Mouse (Mus musculus) liver, embryonic 14.5 days (tissue): ENCODE results near the gene Nrxn1. TPM values are rescaled to one million over a fixed set of nuclear protein-coding genes. Genes with fewer than 3 reads are reported as not detected.

Experiments
- ATAC-seq: fragments of 200-750 bp; cut with Nextera tagmentation; 2 replicates; pipeline ENCODE4 v1.8.0; 2017; ENCODE audit warnings: moderate number of reproducible peaks, mild to moderate bottlenecking, moderate library complexity; ENCODE audit not compliant: insufficient read depth
- DNase-seq, 3 experiments: peaks; one replicate each; pipeline ENCODE4 v3.0.0-alpha.2; 2012 to 2013; ENCODE audit warnings: low read depth in 3 of 3, low spot score in 3 of 3
- H3K27ac ChIP-seq: fragments of 300-500 bp; sonication (generic); 2 replicates; pipeline ENCODE4 v1.5.1; 2014; ENCODE audit warnings: moderate library complexity, mild to moderate bottlenecking, control low read depth, inconsistent platforms
- H3K27me3 ChIP-seq: fragments of 300-500 bp; sonication (generic); 2 replicates; pipeline ENCODE4 v1.6.1; 2014; ENCODE audit warnings: mild to moderate bottlenecking, low read length, moderate library complexity; ENCODE audit not compliant: control insufficient read depth, insufficient read depth
- H3K36me3 ChIP-seq: fragments of 300-500 bp; sonication (generic); replicated peaks from 2 replicates; pipeline ENCODE4 v1.6.1; 2014; ENCODE audit warnings: low read depth; ENCODE audit not compliant: control insufficient read depth, insufficient read depth
- H3K4me1 ChIP-seq, 2 experiments: fragments of 200-500 bp in 1 of 2; fragments of 300-500 bp in 1 of 2; sonication (generic) in 1 of 2; replicated peaks; 2 replicates each; pipeline ENCODE4 v1.6.1; 2012 to 2014; ENCODE audit warnings: antibody characterized with exemption in 1 of 2, inconsistent platforms in 1 of 2, low read length in 1 of 2; ENCODE audit not compliant: control insufficient read depth in 2 of 2, insufficient read depth in 2 of 2
- H3K4me2 ChIP-seq: fragments of 300-500 bp; sonication (generic); 2 replicates; pipeline ENCODE4 v1.6.1; 2014; ENCODE audit warnings: low read depth, mild to moderate bottlenecking, control low read depth, moderate library complexity
- H3K4me3 ChIP-seq, 2 experiments: fragments of 200-500 bp in 1 of 2; fragments of 300-500 bp in 1 of 2; sonication (generic) in 1 of 2; 2 replicates each; pipeline ENCODE4 v1.5.1; 2012 to 2014; ENCODE audit warnings: low read depth in 2 of 2, low read length in 2 of 2, mild to moderate bottlenecking in 2 of 2, control low read depth in 1 of 2, inconsistent platforms in 1 of 2, moderate library complexity in 1 of 2; ENCODE audit not compliant: insufficient read depth in 1 of 2
- H3K9ac ChIP-seq: fragments of 300-500 bp; sonication (generic); replicated peaks from 2 replicates; pipeline ENCODE4 v1.6.1; 2014; ENCODE audit warnings: mild to moderate bottlenecking, control low read depth, moderate library complexity
- H3K9me3 ChIP-seq: fragments of 300-500 bp; sonication (generic); 2 replicates; pipeline ENCODE4 v1.6.1; 2016; ENCODE audit warnings: low read length, mixed read lengths; ENCODE audit not compliant: control insufficient read depth
- CTCF ChIP-seq: IDR thresholded peaks from 2 replicates; pipeline ENCODE4 v1.5.1; 2016; ENCODE audit warnings: antibody characterized with exemption, low read depth, control low read depth
- EP300 ChIP-seq: IDR thresholded peaks from 2 replicates; pipeline ENCODE4 v1.6.1; 2016; ENCODE audit warnings: antibody characterized with exemption, low read depth
- WGBS: fragments of 180-500 bp; shearing (Covaris S2); extraction: QIAGEN DNeasy Blood & Tissue Kit; methylation state at CpG from one replicate; pipeline ENCODE4 v1.1.7; 2014; ENCODE audit not compliant: insufficient replicate concordance; 5-methylcytosine and 5-hydroxymethylcytosine counted together
- polyA plus RNA-seq, 2 experiments: library from polyadenylated mRNA; depleted of rRNA in 1 of 2; stranded (reverse) in 1 of 2; unstranded in 1 of 2; fragments of >200 nt; fragmentation: Nextera tagmentation in 1 of 2; extraction: Ambion mirVana in 1 of 2; gene quantifications; 2 replicates each; pipeline versions ENCODE4 v1.2.1 to v1.2.3; 2012 to 2014

The Nrxn1 gene
- polyA plus RNA-seq, 2 experiments: 0.03 to 0.14 TPM

DNA sequence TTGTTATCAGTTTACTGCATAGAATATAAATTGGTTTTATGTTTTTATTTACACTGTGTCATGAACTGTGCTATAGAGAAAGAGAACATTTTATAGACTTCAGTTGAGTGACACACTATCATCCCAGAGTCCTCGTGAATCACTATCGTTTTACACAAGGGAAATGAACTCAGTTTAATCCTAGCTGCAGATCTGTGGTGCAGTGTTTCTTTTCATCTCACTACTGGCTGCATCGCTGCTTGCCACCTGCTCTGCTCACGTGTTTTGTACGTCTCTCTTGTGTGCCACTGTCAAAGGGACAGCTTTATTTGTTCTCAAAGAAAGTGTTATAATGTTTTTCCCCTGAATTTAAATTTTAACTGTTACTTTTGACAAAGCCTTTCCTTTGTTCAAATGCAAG, 885.3 kb downstream of the Nrxn1 start:
- H3K9ac ChIP-seq: no peak overlapping the region
- H3K27me3 ChIP-seq: no peaks in the 10 kb centered on the region
- H3K4me3 ChIP-seq: no peak overlapping the region
- no peak for DNase-seq
- TF ChIP-seq EP300 (no peak), CTCF (no peak)
- H3K4me1 ChIP-seq: no peaks in the 10 kb centered on the region
- H3K4me2 ChIP-seq: no peak overlapping the region
- no peaks in the 10 kb centered on the region for H3K36me3 ChIP-seq
- no peak overlapping the region for H3K27ac ChIP-seq
- H3K9me3 ChIP-seq: no peaks in the 10 kb centered on the region
- 63% methylated on average over 5 of the region's 5 CpGs for WGBS
- ATAC-seq: no peak

DNA sequence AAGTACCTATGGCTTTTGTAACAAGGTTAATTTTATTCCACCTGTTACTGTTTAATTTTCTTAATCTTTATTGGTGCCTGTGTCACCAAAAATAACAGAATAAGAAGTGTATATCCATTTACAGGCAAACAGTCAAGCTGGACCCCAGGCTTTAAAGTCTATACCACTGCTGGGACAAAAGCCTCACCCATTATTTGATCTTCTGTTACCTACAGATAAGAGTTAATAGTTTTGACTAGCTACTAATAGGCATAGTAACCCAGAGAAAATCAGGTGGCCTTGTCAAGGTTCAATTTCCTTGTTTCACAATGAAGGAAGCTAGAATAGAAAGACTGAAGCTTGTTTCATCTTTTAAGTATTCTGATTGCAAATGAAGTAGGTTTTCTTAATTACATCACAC, 888.9 kb downstream of the Nrxn1 start:
- Histone ChIP-seq H3K4me2 (no peak overlapping the region), H3K9ac (no peak overlapping the region), H3K27ac (no peak overlapping the region), H3K27me3 (no peaks in the 10 kb centered on the region), H3K9me3 (no peaks in the 10 kb centered on the region), H3K4me3 (no peak overlapping the region), H3K36me3 (no peaks in the 10 kb centered on the region), H3K4me1 (no peaks in the 10 kb centered on the region)
- TF ChIP-seq EP300 (no peak), CTCF (no peak)
- no peak for DNase-seq
- no peak for ATAC-seq

DNA sequence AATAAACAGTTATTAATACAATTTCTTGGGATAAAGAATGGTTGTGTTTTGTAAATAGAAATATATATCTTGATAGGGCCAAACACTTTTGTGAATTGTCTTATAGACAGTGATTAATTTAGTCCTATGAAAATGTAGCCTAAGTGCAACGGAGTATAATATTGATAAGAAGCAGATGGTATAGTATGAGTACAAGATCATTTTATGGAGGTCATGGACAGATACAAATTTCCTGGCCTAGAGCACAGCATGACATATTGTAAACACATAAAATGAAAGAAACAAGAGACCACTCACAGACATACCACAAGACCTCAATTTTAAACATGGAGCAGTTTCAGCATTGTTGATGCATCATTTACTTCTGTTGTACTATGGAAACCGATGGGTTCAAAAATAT, 890.1 kb downstream of the Nrxn1 start:
- no peaks in the 10 kb centered on the region for H3K4me1 ChIP-seq
- H3K36me3 ChIP-seq: no peaks in the 10 kb centered on the region
- no peaks in the 10 kb centered on the region for H3K27me3 ChIP-seq
- ATAC-seq: no peak
- no peak for TF ChIP-seq EP300
- no peak for TF ChIP-seq CTCF
- H3K9me3 ChIP-seq: no peaks in the 10 kb centered on the region
- 57% methylated on average over 2 of the region's 2 CpGs for WGBS
- H3K4me2 ChIP-seq: no peak overlapping the region
- no peak overlapping the region for H3K9ac ChIP-seq
- no peak overlapping the region for H3K27ac ChIP-seq
- DNase-seq: no peak
- H3K4me3 ChIP-seq: no peak overlapping the region

DNA sequence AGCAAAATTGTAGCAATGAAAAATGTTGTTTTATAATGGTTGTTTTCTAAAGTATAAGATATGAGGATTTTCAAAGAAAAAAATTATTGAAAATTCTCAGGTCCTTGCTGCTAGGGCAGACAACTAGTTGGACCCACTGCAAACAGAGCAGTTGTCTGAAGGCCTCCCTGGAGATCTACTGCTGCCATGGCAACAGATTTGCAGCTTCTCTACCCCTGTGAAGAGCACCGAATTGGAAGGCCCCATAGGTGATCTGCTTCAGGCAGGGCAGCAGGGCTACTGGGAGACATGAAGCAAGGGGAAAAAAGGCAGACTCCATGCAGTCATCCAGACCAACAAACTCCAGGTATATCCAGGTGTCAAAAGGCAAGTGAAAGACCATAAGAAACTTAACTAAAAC, 896.1 kb downstream of the Nrxn1 start:
- H3K4me1 ChIP-seq: no peaks in the 10 kb centered on the region
- no peaks in the 10 kb centered on the region for H3K27me3 ChIP-seq
- no peaks in the 10 kb centered on the region for H3K9me3 ChIP-seq
- WGBS: 15% methylated on average over 1 of the region's 1 CpGs
- H3K9ac ChIP-seq: no peak overlapping the region
- DNase-seq (no peak), ATAC-seq (no peak)
- H3K4me3 ChIP-seq: no peak overlapping the region
- no peak overlapping the region for H3K27ac ChIP-seq
- H3K4me2 ChIP-seq: no peak overlapping the region
- H3K36me3 ChIP-seq: no peaks in the 10 kb centered on the region
- TF ChIP-seq EP300 (no peak), CTCF (no peak)

DNA sequence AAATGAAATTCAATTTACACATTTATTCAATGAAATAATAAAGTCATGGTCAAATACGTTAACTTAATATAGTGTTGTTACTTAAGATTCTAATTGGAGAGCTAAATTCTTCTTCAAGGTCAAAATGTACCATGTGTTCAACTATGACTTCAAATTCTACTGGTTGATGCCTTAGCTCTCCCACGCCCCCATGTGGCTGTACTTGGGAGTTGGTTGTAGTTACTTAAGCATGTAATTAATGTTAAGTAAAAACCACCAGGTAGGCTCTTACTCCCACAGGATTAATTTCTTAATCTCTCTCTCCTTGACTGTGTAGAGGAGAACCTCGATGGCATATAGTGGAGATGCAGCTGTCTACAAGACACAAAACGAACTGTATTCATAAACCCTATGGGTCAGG, 951.3 kb downstream of the Nrxn1 start:
- DNase-seq (no peak), ATAC-seq (no peak)
- WGBS: 31% methylated on average over 4 of the region's 4 CpGs
- Histone ChIP-seq H3K27me3 (no peaks in the 10 kb centered on the region), H3K27ac (no peak overlapping the region), H3K4me1 (no peaks in the 10 kb centered on the region), H3K4me3 (no peak overlapping the region), H3K9me3 (no peaks in the 10 kb centered on the region), H3K36me3 (no peaks in the 10 kb centered on the region), H3K4me2 (no peak overlapping the region), H3K9ac (no peak overlapping the region)
- TF ChIP-seq EP300: no peak
- no peak for TF ChIP-seq CTCF

DNA sequence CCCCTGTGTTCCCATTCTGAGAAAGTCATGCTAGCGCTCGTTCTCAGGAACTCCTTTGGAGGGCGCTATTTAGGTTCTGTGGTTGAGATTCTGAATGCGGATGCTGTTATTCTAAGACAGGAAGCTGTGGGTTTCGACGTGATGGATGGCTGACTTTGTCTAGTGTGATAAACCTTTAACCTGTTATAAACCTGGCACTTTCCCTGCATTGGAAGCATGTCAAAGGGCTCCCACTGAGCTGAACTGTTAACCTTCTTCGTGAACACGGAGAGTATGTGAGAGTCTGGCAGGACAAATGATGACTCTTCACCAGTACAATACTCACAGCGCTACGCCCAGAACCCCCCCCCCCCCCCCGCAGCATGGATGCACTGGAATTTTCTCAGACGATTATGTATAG, 962.0 kb downstream of the Nrxn1 start:
- H3K27ac ChIP-seq: no peak overlapping the region
- H3K9ac ChIP-seq: no peak overlapping the region
- DNase-seq (no peak), ATAC-seq (no peak)
- H3K4me2 ChIP-seq: no peak overlapping the region
- no peak overlapping the region for H3K4me3 ChIP-seq
- H3K4me1 ChIP-seq: no peaks in the 10 kb centered on the region
- H3K9me3 ChIP-seq: no peaks in the 10 kb centered on the region
- no peaks in the 10 kb centered on the region for H3K36me3 ChIP-seq
- TF ChIP-seq EP300 (no peak), CTCF (no peak)
- 55% methylated on average over 12 of the region's 12 CpGs for WGBS
- no peaks in the 10 kb centered on the region for H3K27me3 ChIP-seq
